20 mouse cellular contexts compared by ENCODE assay signal in genomic region chr4:119537436-119537835, GRCm38 (mm10). TPM values are rescaled to one million over a fixed set of nuclear protein-coding genes. Genes with fewer than 3 reads are reported as not detected.
DNase-seq lines count a peak whose midpoint lies in the region; ATAC-seq lines count a peak whose summit lies in the region.
"Had no signal": no experiment of that assay in that cellular context is flagged by ENCODE, and none has a peak within 500 bp of the region (broad histone marks: within the 10 kb centered on the region; RNA-seq: fewer than 3 reads in every experiment).

No protein-coding gene starts in this region.

- no peak overlapping the region for H3K4me3 ChIP-seq in intestine, embryonic 16.5 days (ENCODE audit: low read length)
- H3K4me3 ChIP-seq in intestine, embryonic 15.5 days (replicated peaks): no peak overlapping the region
- H3K4me3 ChIP-seq: embryonic facial prominence, embryonic 10.5 days; forebrain, embryonic 13.5 days; heart, embryonic 13.5 days; hindbrain, embryonic 12.5 days had no signal

- no peaks in the 10 kb centered on the region for H3K9me3 ChIP-seq in intestine, embryonic 16.5 days (ENCODE audit: control insufficient read depth, low read length)
- no peaks in the 10 kb centered on the region for H3K9me3 ChIP-seq in intestine, embryonic 15.5 days
- H3K9me3 ChIP-seq: embryonic facial prominence, embryonic 10.5 days; forebrain, embryonic 13.5 days; heart, embryonic 13.5 days; hindbrain, embryonic 12.5 days had no signal

- H3K36me3 ChIP-seq in intestine, embryonic 16.5 days (ENCODE audit: control insufficient read depth, insufficient read depth, low read length): no peaks in the 10 kb centered on the region
- no peaks in the 10 kb centered on the region for H3K36me3 ChIP-seq in intestine, embryonic 15.5 days
- H3K36me3 ChIP-seq: embryonic facial prominence, embryonic 10.5 days; heart, embryonic 13.5 days; hindbrain, embryonic 12.5 days had no signal

- H3K27ac ChIP-seq in intestine, embryonic 16.5 days (ENCODE audit: low read length): 0 out of 2 replicates have a peak overlapping the region, but pooled peaks have one; percentile 44
- no peak overlapping the region for H3K27ac ChIP-seq in intestine, embryonic 15.5 days
- H3K27ac ChIP-seq: embryonic facial prominence, embryonic 10.5 days; forebrain, embryonic 13.5 days; heart, embryonic 13.5 days; hindbrain, embryonic 12.5 days had no signal

- peaks cover 9% of the 10 kb centered on the region for H3K4me1 ChIP-seq in intestine, embryonic 16.5 days (ENCODE audit: control insufficient read depth, insufficient read depth, low read length)
- H3K4me1 ChIP-seq in intestine, embryonic 15.5 days (replicated peaks): 0 out of 2 replicates have a peak, but pooled peaks cover 4% of the 10 kb centered on the region

- ATAC-seq in intestine, embryonic 16.5 days: no peak
- ATAC-seq in intestine, embryonic 15.5 days: no peak
- ATAC-seq: forebrain, embryonic 13.5 days; forebrain, postnatal 0 days had no signal

- H3K9ac ChIP-seq in intestine, embryonic 16.5 days (ENCODE audit: low read depth, low read length): no peak overlapping the region
- H3K9ac ChIP-seq in intestine, embryonic 15.5 days: no peak overlapping the region
- H3K9ac ChIP-seq: forebrain, embryonic 13.5 days; forebrain, postnatal 0 days; hindbrain, embryonic 12.5 days had no signal

- no peak overlapping the region for H3K4me2 ChIP-seq in intestine, embryonic 16.5 days (ENCODE audit: low read depth, low read length)
- no peak overlapping the region for H3K4me2 ChIP-seq in intestine, embryonic 15.5 days (replicated peaks)
- H3K4me2 ChIP-seq: forebrain, embryonic 13.5 days; hindbrain, embryonic 12.5 days had no signal

- peak; percentile 15 to 45 for DNase-seq in kidney, adult 8-10 months
- no peak for DNase-seq in kidney, postnatal 10 days
- peak; percentile 10 to 41 for DNase-seq in kidney, postnatal 25 days
- DNase-seq in testis, postnatal 14 days (ENCODE audit: low spot score): no peak
- DNase-seq in heart, adult 8-10 months (ENCODE audit: low spot score): no peak
- DNase-seq: adrenal gland, postnatal 10 days; cerebellum, adult 11-12 months; cerebellum, postnatal 10 days; forebrain, postnatal 0 days; gastrocnemius, postnatal 14 days; heart, postnatal 4 days had no signal

- WGBS in intestine, embryonic 16.5 days: 71% methylated on average over 4 of the region's 4 CpGs
- 71% methylated on average over 4 of the region's 4 CpGs for WGBS in intestine, embryonic 15.5 days

- H3K27me3 ChIP-seq in intestine, embryonic 16.5 days (replicated peaks; ENCODE audit: control insufficient read depth, insufficient read depth, low read length): no peaks in the 10 kb centered on the region
- H3K27me3 ChIP-seq in intestine, embryonic 15.5 days (replicated peaks): no peaks in the 10 kb centered on the region
- H3K27me3 ChIP-seq: forebrain, embryonic 13.5 days; heart, embryonic 13.5 days; hindbrain, embryonic 12.5 days had no signal

RNA-seq across cellular contexts. Expression of gene Foxj3, which starts 0.6 kb away (rescaled TPM):
- polyA plus RNA-seq in intestine, embryonic 16.5 days (2015; fragmentation: Nextera tagmentation; extraction: Ambion mirVana): 16.4 and 18.3 TPM in 2 replicates
- polyA plus RNA-seq in intestine, embryonic 15.5 days (2015; fragmentation: Nextera tagmentation; extraction: Ambion mirVana): 17.5 and 18.2 TPM in 2 replicates
- 10 to 100 TPM; 29.3 to 31.3 (median 29.7) TPM for total RNA-seq in heart, adult 8-10 months (2022)

RNA-seq across cellular contexts. Expression of gene Frg2f1, which starts 1.9 kb away (rescaled TPM):
- polyA plus RNA-seq in intestine, embryonic 16.5 days (2015; fragmentation: Nextera tagmentation; extraction: Ambion mirVana): 3.5 and 4.3 TPM in 2 replicates
- 2.8 and 4.4 TPM in 2 replicates for polyA plus RNA-seq in intestine, embryonic 15.5 days (2015; fragmentation: Nextera tagmentation; extraction: Ambion mirVana)
- total RNA-seq in heart, adult 8-10 months (2022): 1 to 10 TPM; 3.6 to 6.7 (median 5.8) TPM

RNA-seq across cellular contexts. Expression of gene Rimkla, which starts 45.0 kb away (rescaled TPM):
- 0.62 and 0.73 TPM in 2 replicates for polyA plus RNA-seq in intestine, embryonic 16.5 days (2015; fragmentation: Nextera tagmentation; extraction: Ambion mirVana)
- polyA plus RNA-seq in intestine, embryonic 15.5 days (2015; fragmentation: Nextera tagmentation; extraction: Ambion mirVana): 0.87 and 0.96 TPM in 2 replicates
- total RNA-seq in heart, adult 8-10 months (2022): 1 to 10 TPM in 1 of 4 experiments, under 1 TPM in 3; 0.38 to 1.1 (median 0.72) TPM
- total RNA-seq: gastrocnemius, adult 18-20 months; MEL had no signal
- polyA plus RNA-seq: C2C12 had no signal

Comparison
In these comparisons a context has a peak if more than half of its experiments do, and no peak if none do; other contexts are left out.
1. DNase-seq: peak in kidney, adult 8-10 months (2 of 2) and kidney, postnatal 25 days (2 of 2); none in kidney, postnatal 10 days (single experiment), testis, postnatal 14 days (single experiment) and heart, adult 8-10 months (single experiment).